Mouse (Mus musculus) myocyte (in vitro differentiated cells): Measurements from ENCODE around the gene Slc15a3.

Source experiments
- CEBPB ChIP-seq: IDR thresholded peaks from 2 replicates; pipeline ENCODE4 v1.6.1; 2011; ENCODE audit warnings: mild to moderate bottlenecking, moderate library complexity; ENCODE audit not compliant: poor library complexity, insufficient read depth, severe bottlenecking
- E2F4 ChIP-seq: IDR thresholded peaks from one replicate; pipeline ENCODE4 v1.6.1; 2011; ENCODE audit warnings: mild to moderate bottlenecking, control low read depth, moderate library complexity; ENCODE audit not compliant: insufficient read depth
- MAX ChIP-seq: IDR thresholded peaks from one replicate; pipeline ENCODE4 v1.6.1; 2011; ENCODE audit warnings: low read depth, mild to moderate bottlenecking, control low read depth
- MYOD1 ChIP-seq, 3 experiments: IDR thresholded peaks; one replicate each; pipeline ENCODE4 v1.6.1; 2011; ENCODE audit warnings: control low read depth in 2 of 3, low read depth in 2 of 3, mild to moderate bottlenecking in 2 of 3, moderate library complexity in 1 of 3; ENCODE audit not compliant: insufficient read length in 2 of 3, control insufficient read depth in 1 of 3
- MYOG ChIP-seq, 3 experiments: IDR thresholded peaks; one replicate each; pipeline ENCODE4 v1.6.1; 2011; ENCODE audit warnings: control low read depth in 2 of 3, low read depth in 2 of 3, mild to moderate bottlenecking in 2 of 3; ENCODE audit not compliant: insufficient read length in 2 of 3, control insufficient read depth in 1 of 3, insufficient read depth in 1 of 3
- POLR2A ChIP-seq: IDR thresholded peaks from one replicate; pipeline ENCODE4 v1.6.1; 2011; ENCODE audit warnings: low read depth, mild to moderate bottlenecking, control low read depth, moderate library complexity; ENCODE audit not compliant: insufficient read length
- POLR2AphosphoS2 ChIP-seq: IDR thresholded peaks from one replicate; pipeline ENCODE4 v1.6.1; 2011; ENCODE audit warnings: low read depth, control low read depth; ENCODE audit not compliant: insufficient read length
- REST ChIP-seq: IDR thresholded peaks from one replicate; pipeline ENCODE4 v1.6.1; 2011; ENCODE audit warnings: mild to moderate bottlenecking, control low read depth, moderate library complexity; ENCODE audit not compliant: insufficient read depth, insufficient read length
- SRF ChIP-seq: IDR thresholded peaks from one replicate; pipeline ENCODE4 v1.6.1; 2011; ENCODE audit warnings: low read depth; ENCODE audit not compliant: control insufficient read depth, insufficient read length
- TCF12 ChIP-seq: IDR thresholded peaks from one replicate; pipeline ENCODE4 v1.6.1; 2011; ENCODE audit warnings: mild to moderate bottlenecking, control low read depth; ENCODE audit not compliant: poor library complexity, insufficient read depth, severe bottlenecking
- TCF3 ChIP-seq: IDR thresholded peaks from one replicate; pipeline ENCODE4 v1.6.1; 2011; ENCODE audit warnings: low read depth, control low read depth; ENCODE audit not compliant: insufficient read length
- USF1 ChIP-seq: IDR thresholded peaks from one replicate; pipeline ENCODE4 v1.6.1; 2011; ENCODE audit warnings: low read depth, mild to moderate bottlenecking, control low read depth, moderate library complexity

DNA sequence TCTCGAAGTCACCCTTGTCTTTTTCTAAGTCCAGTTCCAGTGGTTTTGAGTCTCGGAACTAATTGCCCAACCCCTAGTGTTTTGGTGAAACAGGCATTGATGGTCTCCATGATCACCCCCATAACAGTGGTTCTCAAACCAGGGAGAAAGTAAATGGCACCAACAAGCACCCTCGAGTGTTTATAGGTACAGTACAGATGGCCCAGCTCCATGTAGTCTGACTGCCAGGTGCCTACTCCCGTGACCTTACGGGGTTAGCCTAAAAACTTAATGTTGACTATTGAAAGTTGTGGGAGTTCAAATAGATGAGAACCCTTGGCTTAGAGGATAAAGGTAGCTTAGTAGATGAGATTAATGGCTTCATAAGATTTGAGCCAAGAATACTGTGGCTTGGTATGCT, 61.5 kb downstream of the Slc15a3 start:
- no peak for TF ChIP-seq E2F4
- no peak for TF ChIP-seq POLR2A
- TF ChIP-seq MYOG (IDR thresholded peaks at IDR 0.05; ENCODE audit: control insufficient read depth in 1 of 3, insufficient read depth in 1 of 3, insufficient read length in 2 of 3, low read depth in 2 of 3), result no peak
- TF ChIP-seq USF1, result no peak
- TF ChIP-seq POLR2AphosphoS2, result no peak
- no peak for TF ChIP-seq REST
- TF ChIP-seq CEBPB, result no peak
- no peak for TF ChIP-seq MAX
- no peak for TF ChIP-seq TCF3
- no peak for TF ChIP-seq MYOD1 (IDR thresholded peaks at IDR 0.05; ENCODE audit: control insufficient read depth in 1 of 3, insufficient read length in 2 of 3, low read depth in 2 of 3)
- TF ChIP-seq SRF, result no peak
- TF ChIP-seq TCF12, result no peak
